Mouse (Mus musculus) heart, embryonic 16.5 days (tissue): ENCODE results near the gene Pde6g. TPM values are rescaled to one million over a fixed set of nuclear protein-coding genes. Genes with fewer than 3 reads are reported as not detected.

ENCODE experiments used
- ATAC-seq: fragments of 200-750 bp; cut with Nextera tagmentation; replicated peaks from 2 replicates; pipeline ENCODE4 v1.8.0; 2017; ENCODE audit warnings: moderate number of reproducible peaks; ENCODE audit not compliant: insufficient read depth, low FRiP score; ENCODE audit errors: extremely low read depth
- H3K27ac ChIP-seq: fragments of 300-500 bp; sonication (generic); 2 replicates; pipeline ENCODE4 v1.5.1; 2014; ENCODE audit warnings: mild to moderate bottlenecking, low read length, control low read depth, moderate library complexity
- H3K27me3 ChIP-seq: fragments of 300-500 bp; sonication (generic); 2 replicates; pipeline ENCODE4 v1.6.1; 2014; ENCODE audit warnings: low read length, mixed read lengths; ENCODE audit not compliant: control insufficient read depth, insufficient read depth
- H3K36me3 ChIP-seq: fragments of 300-500 bp; sonication (generic); 2 replicates; pipeline ENCODE4 v1.6.1; 2014; ENCODE audit not compliant: control insufficient read depth, insufficient read depth
- H3K4me1 ChIP-seq: fragments of 300-500 bp; sonication (generic); 2 replicates; pipeline ENCODE4 v1.6.1; 2014; ENCODE audit warnings: low read length, mixed read lengths; ENCODE audit not compliant: control insufficient read depth, insufficient read depth
- H3K4me2 ChIP-seq: fragments of 300-500 bp; sonication (generic); 2 replicates; pipeline ENCODE4 v1.6.1; 2014; ENCODE audit warnings: low read depth, mild to moderate bottlenecking, control low read depth, low read length
- H3K4me3 ChIP-seq: fragments of 300-500 bp; sonication (generic); 2 replicates; pipeline ENCODE4 v1.5.1; 2014; ENCODE audit warnings: mild to moderate bottlenecking, control low read depth, low read length
- H3K9ac ChIP-seq: fragments of 300-500 bp; sonication (generic); 2 replicates; pipeline ENCODE4 v1.6.1; 2014; ENCODE audit warnings: low read length, control low read depth
- H3K9me3 ChIP-seq: fragments of 300-500 bp; sonication (generic); replicated peaks from 2 replicates; pipeline ENCODE4 v1.6.1; 2016; ENCODE audit warnings: low read length; ENCODE audit not compliant: control insufficient read depth
- WGBS: fragments of 180-500 bp; shearing (Covaris S2); extraction: QIAGEN DNeasy Blood & Tissue Kit; methylation state at CpG from one replicate; pipeline ENCODE4 v1.1.7; 2014; 5-methylcytosine and 5-hydroxymethylcytosine counted together
- polyA plus RNA-seq: library from polyadenylated mRNA; unstranded; fragments of >200 nt; fragmentation: Nextera tagmentation; extraction: Ambion mirVana; gene quantifications from 2 replicates; pipeline ENCODE4 v1.2.1, GENCODE M21; 2015

Gene Pde6g
- polyA plus RNA-seq, 1 experiment from 2014 or later, result 0.28 TPM

- H3K4me3 ChIP-seq, result peak overlapping the region; percentile 95
- H3K4me1 ChIP-seq, result peaks cover 12% of the 10 kb centered on the region
- H3K9me3 ChIP-seq, result no peaks in the 10 kb centered on the region
- peak overlapping the region; percentile 99 for H3K9ac ChIP-seq
- no peak for ATAC-seq
- H3K4me2 ChIP-seq, result peak overlapping the region; percentile 97
- WGBS, result 68% methylated on average over 6 of the region's 6 CpGs
- H3K27ac ChIP-seq, result no peak overlapping the region; the same call in 1 of the 2 replicates
- no peaks in the 10 kb centered on the region for H3K27me3 ChIP-seq
- peaks cover 15% of the 10 kb centered on the region for H3K36me3 ChIP-seq
Observed at GRCm38 (mm10) chr11:120458847-120459597, 5.7 kb upstream of the Pde6g start.

DNA sequence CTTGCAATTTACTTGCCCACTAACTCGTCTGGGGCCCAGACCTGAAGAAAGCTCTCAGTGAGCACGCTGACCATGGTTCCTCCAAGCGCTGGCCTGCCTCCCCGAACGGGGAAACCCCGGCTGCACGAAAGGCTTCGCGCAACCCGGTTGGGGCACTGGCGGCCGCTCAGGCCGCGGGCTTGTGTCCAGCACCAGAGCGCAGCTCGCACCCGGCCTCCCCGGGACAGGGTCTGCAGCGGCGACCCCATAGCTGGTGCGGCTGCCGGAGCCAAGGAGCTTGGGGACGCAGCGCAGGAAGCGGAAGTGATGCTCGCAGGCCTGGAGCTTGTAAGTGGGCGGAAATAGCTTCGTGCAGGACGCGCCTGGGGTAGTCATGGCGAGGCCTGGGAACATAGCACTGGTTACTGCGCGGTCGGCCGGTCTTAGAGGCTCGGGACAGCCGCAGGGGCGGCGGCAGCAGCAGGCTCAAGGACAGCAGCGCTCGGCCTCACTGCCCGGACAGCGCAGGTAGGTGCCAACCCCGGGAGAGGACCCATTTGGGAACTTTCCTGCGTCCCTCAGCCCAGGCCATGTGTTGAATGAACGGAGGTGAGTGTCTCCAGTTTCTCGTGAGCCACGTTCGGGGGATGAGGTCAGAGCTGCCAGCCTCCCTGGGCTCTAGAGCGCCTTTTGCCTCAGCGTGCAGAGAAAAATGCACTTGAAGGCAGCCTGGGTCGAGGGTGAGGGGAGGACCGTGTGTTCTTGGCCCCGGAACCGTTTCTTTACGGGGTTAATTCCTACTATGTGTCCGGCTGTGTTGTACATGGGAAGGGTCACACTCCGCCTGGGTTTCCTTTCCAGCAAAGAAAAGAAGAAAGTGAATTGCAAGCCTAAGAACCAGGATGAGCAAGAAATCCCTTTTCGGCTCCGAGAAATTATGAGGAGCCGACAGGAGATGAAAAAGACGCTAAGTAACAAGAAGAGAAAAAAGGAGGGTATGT is 4.8 kb upstream of the Pde6g start, which contains the start of the genes Oxld1 and Ccdc137:
Gene Oxld1 (minus strand): TSS at position 297 of the 980 bp plus-strand sequence.
Gene Ccdc137 (plus strand): TSS at position 344 of the 980 bp plus-strand sequence.
- 2% methylated on average over 62 of the region's 62 CpGs for WGBS
- peak within 1 kb of the TSS; percentile 97 for H3K4me2 ChIP-seq
- H3K9me3 ChIP-seq, result no peaks in the 10 kb centered on the region
- peak within 1 kb of the TSS; percentile 99 for H3K9ac ChIP-seq
- peaks cover 12% of the 10 kb centered on the region for H3K4me1 ChIP-seq
- peak; percentile 92 for ATAC-seq
- H3K36me3 ChIP-seq, result peaks cover 15% of the 10 kb centered on the region
- peak within 1 kb of the TSS; percentile 96 for H3K27ac ChIP-seq
- peak within 1 kb of the TSS; percentile 95 for H3K4me3 ChIP-seq
- H3K27me3 ChIP-seq, result no peaks in the 10 kb centered on the region

- Histone ChIP-seq H3K27ac (peak overlapping the region; percentile 96), H3K4me2 (peak overlapping the region; percentile 97), H3K36me3 (peaks cover 15% of the 10 kb centered on the region), H3K4me1 (peaks cover 12% of the 10 kb centered on the region), H3K9me3 (no peaks in the 10 kb centered on the region), H3K4me3 (peak overlapping the region; percentile 95), H3K27me3 (no peaks in the 10 kb centered on the region), H3K9ac (peak overlapping the region; percentile 99)
- peak; percentile 5; the same call in 1 of the 2 replicates for ATAC-seq
- WGBS, result 16% methylated on average over 14 of the region's 14 CpGs
Observed at GRCm38 (mm10) chr11:120457370-120457769, 4.1 kb upstream of the Pde6g start.

DNA sequence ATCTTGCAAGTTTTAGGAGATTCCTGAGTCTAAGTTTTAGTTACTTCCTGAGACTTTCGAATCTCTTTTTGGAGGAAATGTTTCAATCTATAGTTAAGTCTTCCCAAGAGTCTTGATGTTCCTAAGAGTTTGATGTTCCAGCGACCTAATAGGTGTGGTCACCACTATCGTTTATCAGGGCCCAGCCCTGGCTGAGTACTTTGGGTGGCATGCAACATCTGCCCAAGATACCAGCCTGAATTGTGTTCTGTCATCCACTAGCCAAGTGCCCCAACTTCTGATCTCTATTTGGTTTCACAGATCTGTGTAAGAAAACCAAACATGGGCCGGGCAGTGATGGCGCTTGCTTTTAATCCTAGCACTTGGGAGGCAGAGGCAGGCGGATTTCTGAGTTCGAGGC is 2.1 kb upstream of the Pde6g start:
- Histone ChIP-seq H3K4me1 (peaks cover 12% of the 10 kb centered on the region), H3K9ac (no peak overlapping the region), H3K4me3 (no peak overlapping the region), H3K9me3 (no peaks in the 10 kb centered on the region), H3K36me3 (peaks cover 2% of the 10 kb centered on the region; the same call in 1 of the 2 replicates), H3K27me3 (no peaks in the 10 kb centered on the region), H3K27ac (no peak overlapping the region), H3K4me2 (no peak overlapping the region)
- WGBS, result 92% methylated on average over 7 of the region's 7 CpGs
- ATAC-seq, result no peak

- H3K9ac ChIP-seq, result no peak overlapping the region
- no peak overlapping the region for H3K4me2 ChIP-seq
- peaks cover 12% of the 10 kb centered on the region for H3K4me1 ChIP-seq
- H3K4me3 ChIP-seq, result no peak overlapping the region
- 91% methylated on average over 4 of the region's 4 CpGs for WGBS
- H3K36me3 ChIP-seq, result peaks cover 2% of the 10 kb centered on the region; the same call in 1 of the 2 replicates
- no peak for ATAC-seq
- H3K27me3 ChIP-seq, result no peaks in the 10 kb centered on the region
- no peak overlapping the region for H3K27ac ChIP-seq
- no peaks in the 10 kb centered on the region for H3K9me3 ChIP-seq
Observed at GRCm38 (mm10) chr11:120454965-120455364, 1.7 kb upstream of the Pde6g start.

- no peaks in the 10 kb centered on the region for H3K9me3 ChIP-seq
Observed at GRCm38 (mm10) chr11:120452246-120452645, 1.1 kb downstream of the Pde6g start.

GRCm38 (mm10) chr11:120447179-120447578 is 6.1 kb downstream of the Pde6g start:
- H3K27ac ChIP-seq, result no peak overlapping the region
- no peaks in the 10 kb centered on the region for H3K4me1 ChIP-seq
- H3K4me3 ChIP-seq, result no peak overlapping the region
- H3K36me3 ChIP-seq, result no peaks in the 10 kb centered on the region
- H3K9ac ChIP-seq, result no peak overlapping the region
- no peak overlapping the region for H3K4me2 ChIP-seq
- ATAC-seq, result no peak
- WGBS, result 78% methylated on average over 7 of the region's 7 CpGs
- no peaks in the 10 kb centered on the region for H3K27me3 ChIP-seq
- H3K9me3 ChIP-seq, result no peaks in the 10 kb centered on the region

More at GRCm38 (mm10) chr11:120452246-120452645, 1.1 kb downstream of the Pde6g start:
- Histone ChIP-seq H3K9ac (no peak overlapping the region), H3K4me3 (no peak overlapping the region), H3K27ac (no peak overlapping the region), H3K36me3 (no peaks in the 10 kb centered on the region), H3K4me2 (no peak overlapping the region), H3K4me1 (peaks cover 5% of the 10 kb centered on the region), H3K27me3 (no peaks in the 10 kb centered on the region)
- 46% methylated on average over 3 of the region's 3 CpGs for WGBS
- ATAC-seq, result no peak

GRCm38 (mm10) chr11:120445475-120445874 is 7.8 kb downstream of the Pde6g start:
- Histone ChIP-seq H3K27ac (no peak overlapping the region), H3K9ac (no peak overlapping the region), H3K4me3 (no peak overlapping the region), H3K4me1 (no peaks in the 10 kb centered on the region), H3K9me3 (no peaks in the 10 kb centered on the region), H3K36me3 (no peaks in the 10 kb centered on the region), H3K27me3 (no peaks in the 10 kb centered on the region), H3K4me2 (no peak overlapping the region)
- ATAC-seq, result no peak
- WGBS, result 50% methylated on average over 3 of the region's 3 CpGs
